Mouse (Mus musculus) kidney, adult 8-10 months (tissue): Measurements from ENCODE around the gene Cachd1.

Experiments used
- DNase-seq, 2 experiments: peaks; one replicate each; pipeline ENCODE4 v3.0.0; 2022

Gene Cachd1

DNA sequence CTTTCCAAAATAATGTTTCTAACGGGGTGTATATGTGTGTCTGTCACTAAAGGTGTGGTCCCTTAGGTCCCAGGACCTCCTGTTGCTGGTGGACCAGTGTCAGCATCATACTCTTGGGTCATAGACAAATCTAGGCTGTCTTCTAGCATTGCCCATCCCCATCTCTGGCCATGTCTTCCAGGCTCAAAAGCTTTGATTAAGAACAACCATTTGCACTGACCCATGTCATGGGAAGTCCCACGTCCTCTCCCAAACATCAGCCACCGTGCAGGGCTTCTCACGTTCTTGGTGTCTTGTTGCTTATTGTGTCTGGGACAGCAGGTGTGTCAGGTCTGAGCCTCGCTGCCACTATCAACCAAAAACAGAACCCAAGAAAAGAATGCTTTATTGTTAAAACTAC is 219.1 kb downstream of the Cachd1 start:
- DNase-seq = no peak

DNA sequence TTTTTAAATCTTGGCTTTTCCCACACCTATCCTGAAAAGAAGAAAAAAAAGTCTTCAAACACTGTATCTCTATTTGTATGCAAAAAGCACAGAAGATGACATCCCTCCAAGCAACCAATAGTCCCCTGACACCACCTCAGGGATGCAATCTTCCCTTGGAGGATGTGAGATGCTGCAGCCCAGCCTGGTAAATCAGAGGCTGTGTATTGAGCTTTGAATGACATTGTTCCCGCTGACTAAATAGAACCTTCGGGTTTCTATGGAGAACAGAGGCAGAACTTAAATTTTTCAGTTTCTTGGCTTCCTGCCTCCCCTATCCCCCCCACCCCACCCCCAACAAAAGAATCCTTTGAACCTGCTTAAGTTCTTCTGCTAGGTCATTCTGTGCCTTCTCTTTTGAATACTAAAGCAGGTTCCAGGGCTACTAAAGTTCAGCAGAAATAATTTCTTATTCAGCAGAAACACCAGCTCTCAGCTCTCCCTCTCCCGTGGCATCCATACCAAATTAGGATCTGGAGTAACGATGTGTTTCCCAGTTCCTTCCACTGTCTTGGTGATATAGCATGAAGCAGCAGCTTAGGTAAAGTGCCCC is 219.7 kb downstream of the Cachd1 start:
- no peak for DNase-seq

DNA sequence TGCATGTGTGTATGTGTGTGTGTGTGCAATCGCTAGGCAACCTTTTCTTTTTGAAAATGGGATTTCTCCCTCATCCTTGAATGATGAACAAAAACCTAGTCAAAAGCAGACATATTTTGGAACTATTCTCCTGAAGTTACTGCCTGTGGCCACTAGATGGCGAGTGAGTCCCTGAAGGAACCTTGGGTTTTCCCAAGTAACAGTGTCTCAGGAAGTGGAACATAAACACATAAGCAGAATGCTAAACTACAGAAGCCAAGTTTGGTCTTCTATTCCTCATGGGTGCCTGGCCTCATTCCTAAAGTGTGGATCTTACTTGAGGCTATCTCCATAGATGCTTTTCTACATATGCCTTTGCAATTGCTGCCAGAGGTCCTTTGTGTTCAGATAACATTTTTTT is 221.7 kb downstream of the Cachd1 start:
- DNase-seq = peak; percentile 11 to 36

DNA sequence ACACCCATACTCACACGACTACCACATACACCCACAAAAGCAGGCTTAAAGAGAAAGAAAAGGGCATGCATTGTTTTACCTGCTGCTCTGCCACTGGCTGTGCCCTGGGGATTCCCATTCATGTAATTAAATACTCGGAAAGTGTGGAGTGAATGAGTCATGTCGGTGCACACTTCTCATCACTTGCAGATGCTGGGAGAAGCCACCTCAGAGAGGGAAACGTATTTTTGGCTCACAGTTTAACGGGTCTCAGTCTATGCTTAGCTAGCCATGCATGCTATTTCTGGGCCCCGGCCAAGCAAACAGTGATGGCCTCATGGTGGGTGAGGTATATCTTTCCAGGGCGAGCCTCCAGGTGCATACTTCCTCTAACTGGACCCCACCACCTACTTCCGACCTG is 222.4 kb downstream of the Cachd1 start:
- no peak for DNase-seq

DNA sequence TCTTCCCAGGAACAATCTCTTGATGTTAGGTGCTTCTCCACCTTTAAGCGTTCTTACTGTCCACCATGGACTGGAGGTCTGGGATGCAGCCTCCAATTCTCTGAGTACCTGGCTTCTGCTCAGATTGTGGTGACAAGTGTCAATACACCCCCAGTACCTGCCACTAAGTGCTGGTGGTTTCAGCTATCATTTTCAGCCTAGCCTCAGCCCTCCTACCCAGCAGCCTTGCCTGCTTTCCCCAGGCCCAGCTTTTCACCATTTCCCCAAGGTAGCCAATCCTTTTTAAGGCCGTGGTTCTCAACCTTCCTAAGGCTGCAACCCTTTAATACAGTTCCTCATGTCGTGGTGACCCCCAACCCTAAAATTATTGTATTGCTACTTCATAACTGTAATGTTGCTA is 224.1 kb downstream of the Cachd1 start:
- no peak for DNase-seq

DNA sequence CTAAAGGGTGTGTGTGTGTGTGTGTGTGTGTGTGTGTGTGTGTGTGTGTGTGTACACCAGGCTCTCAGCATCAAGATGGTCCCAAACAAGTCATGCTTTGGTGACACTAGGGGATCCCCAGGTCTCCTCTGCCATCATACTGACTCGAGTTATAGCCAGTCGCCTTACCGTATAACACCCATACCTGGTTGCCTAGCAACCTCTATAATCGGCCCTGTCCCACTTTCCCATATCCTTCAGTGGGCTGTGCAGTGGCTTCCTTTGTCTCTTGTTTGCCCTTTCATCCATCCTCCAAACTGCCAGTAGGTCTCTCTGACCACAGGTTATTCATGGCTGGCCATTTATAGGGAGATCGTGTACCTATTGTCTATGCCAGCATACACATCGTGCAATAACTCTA is 224.6 kb downstream of the Cachd1 start:
- no peak for DNase-seq

DNA sequence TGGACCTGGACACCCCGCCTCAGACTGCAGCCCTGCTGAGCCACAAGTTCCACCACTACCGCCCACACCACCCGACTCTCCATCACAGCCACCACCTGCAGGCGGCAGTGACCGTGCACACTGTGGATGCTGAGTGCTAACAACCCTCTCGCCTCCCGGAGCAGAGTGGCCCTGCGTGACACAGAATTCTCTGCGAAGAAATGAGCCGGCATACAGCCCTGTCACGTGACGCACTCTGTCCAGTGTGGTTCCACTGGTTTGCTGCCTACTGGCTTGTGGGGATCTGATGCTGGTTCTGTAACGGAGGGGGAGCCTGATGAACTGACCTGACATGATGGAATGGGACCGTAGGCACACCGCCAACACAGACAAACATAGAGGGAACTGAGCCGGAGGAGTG is 226.5 kb downstream of the Cachd1 start:
- DNase-seq = no peak

DNA sequence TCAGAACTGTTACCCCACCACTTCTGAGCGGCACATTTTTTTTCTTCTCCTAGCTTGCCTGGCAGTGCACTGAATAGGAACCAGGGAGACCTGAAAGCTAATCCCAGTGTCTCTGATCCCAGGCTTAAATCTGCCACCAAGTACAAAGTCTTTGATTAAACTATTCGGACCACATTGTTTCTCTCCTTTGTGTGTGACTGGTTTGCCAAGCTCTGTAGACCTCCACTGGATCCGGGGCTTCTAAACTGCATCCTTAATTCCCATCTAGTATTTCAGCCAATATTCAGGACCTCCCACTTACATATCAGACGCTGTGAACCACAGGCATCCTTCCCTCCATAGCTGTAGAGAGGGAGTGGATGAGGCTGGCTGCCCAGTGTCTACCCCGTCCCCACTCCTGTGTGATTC is 231.9 kb downstream of the Cachd1 start:
- no peak for DNase-seq

DNA sequence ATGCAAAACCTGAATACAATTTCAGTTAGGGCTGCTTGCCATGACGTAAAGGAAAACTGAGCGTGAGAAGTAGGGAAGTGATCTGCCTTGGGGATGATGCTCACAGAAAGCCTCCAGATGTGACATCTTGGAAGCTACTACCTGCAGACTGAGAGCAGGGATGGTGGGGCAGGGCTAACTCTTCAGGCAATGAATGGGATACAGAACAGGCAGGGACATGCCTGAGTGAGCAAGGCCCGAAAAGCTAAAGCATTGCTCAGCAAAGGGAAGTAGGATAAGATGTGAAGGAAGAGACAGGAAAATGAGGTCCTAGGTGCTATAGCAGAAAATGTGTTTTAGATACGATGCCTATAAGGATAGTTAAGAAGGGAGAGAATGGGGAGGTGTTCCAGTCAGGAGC is 232.6 kb downstream of the Cachd1 start:
- no peak for DNase-seq

DNA sequence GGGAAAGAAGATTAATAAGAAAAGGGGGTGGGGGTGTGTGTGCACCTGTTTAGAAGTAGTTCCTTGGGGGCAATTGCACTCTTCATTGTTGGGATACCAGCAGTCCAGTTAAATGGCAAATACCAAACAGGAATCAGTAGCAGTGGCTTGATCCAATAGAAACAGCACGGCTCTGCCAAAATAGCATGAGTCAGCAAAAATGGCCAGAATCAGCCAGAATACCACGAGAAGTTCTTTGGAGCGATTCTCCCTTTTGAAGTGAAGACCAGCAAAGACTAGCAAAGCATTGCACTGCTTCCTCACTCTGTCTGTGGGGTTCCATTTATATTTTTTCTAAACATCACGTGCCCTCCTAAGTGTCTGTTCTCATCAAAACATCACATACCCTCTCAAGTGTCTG is 241.3 kb downstream of the Cachd1 start:
- DNase-seq = no peak

DNA sequence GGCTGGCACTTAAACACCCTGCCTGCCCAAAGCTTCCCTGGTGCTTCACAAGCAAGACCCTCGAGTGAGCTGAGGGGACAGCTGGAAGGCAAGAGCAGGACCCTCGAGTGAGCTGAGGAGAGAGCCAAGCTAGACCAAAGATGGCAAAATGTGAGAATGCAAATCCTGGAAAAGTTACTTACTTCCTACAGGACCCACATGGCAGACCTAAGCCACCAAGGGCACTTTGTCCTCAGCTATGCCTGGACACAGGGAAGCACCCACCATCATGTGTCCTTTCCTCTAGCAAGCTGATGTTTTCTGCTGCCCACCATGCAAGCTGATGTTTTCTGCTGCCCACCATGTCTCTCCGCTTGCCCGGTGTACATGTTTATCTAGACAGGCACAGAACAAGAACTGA is 244.1 kb downstream of the Cachd1 start, which contains the start of gene Gm10577:
TSS of gene Gm10577 (minus strand) at position 101 of the 400 bp plus-strand sequence.
- DNase-seq = no peak

DNA sequence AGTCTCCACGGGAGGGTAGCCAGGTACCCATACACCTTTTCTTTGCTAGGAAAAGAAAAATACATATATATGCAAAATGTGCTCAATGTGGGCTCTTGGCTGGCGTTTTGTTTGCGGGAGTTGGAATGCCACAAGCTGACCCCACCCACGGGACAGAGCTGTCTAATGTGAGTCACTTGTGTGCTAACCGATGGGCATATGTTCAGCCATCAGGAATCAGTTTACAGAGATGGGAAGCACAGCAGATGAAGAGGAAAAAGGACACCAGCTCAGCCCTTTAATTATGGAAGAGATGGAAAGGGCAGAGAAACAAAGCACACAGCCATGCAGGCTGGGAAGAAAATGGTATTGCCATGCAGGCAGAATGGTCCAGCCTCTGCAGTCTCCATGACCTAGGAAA is 250.1 kb downstream of the Cachd1 start:
- no peak for DNase-seq

DNA sequence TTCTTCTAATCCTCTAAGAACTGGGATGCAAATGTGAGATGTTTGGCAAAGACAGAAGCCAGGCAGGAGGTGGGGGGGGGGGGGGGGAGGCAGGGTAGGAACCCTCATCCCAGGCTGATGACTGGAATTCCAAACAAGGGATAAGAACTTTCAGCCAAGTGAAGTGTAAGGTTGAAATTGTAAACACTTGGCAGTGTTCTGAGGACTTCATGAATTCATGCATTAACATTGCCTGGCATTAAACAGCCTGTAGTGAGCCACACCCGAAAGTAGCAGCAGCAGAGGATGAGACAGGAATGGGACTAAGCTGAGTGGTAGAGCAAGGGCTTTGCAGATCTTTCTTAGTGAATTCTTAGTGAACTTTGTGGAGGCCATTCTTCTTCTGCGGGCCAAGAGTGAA is 250.5 kb downstream of the Cachd1 start:
- no peak for DNase-seq

DNA sequence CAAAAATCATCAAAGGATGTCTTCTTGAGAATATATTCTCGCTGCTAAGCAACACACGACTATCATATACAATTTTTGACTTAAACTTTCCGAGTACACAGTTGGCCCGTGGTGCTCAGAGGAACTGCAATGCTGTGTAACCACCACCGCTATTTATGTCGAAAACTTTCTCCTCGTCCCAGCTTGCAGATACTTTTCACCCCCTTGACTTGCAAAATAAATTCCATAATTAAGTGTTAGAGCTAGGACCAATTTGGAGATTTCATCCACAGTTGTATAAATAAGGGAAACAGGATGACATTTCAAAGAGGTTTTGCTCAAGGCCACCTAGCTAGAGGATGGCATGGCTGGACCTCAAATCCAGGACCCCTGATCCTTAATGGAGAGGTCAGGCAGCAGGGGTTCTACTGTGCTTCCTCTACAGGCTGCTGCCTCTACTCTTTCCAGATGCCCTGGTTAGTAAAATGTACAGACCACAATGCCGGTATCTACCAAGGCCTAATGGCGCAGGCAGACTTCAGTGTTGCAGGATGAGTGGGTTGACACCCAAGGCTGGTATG is 251.5 kb downstream of the Cachd1 start:
- no peak for DNase-seq

DNA sequence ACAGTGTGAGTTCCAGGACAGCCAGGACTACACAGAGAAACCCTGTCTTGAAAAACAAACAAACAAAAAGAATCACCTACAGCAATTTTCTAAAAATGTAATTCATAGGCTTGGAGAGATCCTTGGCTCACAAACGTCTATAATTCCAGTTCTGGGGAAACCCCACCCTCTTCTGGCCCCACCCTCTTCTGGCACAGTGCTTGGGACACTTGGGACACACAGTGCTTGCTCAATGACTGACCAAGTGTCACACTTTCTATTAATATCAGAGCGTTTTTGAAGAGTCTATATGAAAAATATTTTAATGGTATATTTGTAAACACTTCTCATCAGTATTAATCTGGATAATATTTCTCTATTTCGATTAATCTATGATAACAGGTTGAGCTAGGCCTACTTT is 256.6 kb downstream of the Cachd1 start:
- no peak for DNase-seq

DNA sequence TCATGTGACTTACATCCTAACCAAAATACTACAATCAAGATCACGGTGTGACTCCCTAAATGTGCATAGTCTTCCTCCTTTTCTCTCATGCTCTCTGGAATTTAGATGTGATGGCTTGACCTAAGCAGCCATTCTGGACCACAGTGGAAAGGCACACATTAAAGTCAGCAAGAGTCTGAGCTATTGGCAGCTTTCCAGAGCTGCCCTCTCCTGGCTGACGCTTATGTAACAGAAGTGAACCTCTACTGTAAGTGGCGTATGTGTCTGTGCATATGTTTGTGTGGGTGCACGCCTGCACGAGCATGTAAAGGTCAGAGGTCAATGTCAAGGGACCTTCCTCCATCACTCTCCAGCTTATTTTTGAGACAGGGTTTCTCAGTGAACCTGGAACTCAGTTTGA is 258.7 kb downstream of the Cachd1 start:
- DNase-seq = no peak

DNA sequence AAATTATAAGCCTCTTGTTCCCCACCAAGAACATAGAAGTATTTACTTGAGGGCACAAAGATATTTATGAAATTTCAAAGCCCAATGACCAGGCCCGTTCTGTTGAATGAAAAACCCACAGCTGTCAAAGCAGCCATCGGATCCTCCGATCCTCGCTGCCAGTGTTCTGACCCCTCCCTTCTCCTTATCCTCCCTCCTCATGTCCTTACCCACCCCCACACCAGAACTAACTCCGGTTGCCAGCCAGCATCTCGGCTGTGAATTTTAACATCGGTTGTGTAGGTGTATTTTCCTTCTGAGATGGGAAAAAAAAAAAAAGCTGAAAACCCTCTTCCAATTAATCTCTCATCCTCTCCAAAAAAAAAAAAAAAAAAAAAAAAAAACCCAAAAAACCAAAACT is 260.7 kb downstream of the Cachd1 start:
- DNase-seq = no peak

DNA sequence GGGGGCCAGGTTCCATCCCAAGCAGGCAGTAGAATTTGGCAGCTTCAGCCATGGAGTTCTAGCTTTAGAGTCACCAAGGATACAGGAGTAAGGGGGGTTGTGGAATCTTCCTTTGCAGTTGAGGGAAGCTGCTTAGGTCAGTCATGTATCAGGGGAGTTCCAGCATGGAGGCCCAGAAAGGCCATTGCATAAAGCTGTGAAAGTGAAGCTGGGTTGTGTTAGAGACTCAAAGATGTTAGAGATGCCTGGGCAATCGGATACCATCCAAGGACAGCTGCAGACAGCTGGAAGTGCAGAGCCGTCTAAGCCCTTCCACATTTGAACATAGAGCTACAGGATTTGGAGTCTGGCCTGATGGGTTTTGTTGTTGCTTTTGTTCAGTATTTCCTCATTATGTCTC is 267.2 kb downstream of the Cachd1 start:
- no peak for DNase-seq

DNA sequence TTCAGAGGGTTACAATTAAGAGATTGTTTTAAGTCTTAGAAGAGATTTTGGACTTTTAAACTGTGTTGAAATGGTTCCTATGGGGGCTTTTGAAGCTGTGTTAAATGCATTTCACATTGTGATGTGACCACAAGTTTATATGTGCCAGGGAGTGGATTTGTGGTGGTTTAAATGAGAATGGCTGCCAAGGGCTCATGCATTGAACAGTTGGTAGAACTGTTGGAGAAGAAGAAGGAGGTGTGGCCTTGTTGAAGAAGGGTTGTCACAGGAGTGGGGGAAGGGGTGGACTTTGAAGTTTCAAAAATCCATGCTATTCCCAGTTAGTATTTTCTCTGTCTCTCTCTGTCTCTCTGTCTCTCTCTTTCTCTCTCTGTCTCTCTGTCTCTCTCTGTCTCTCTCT is 267.7 kb downstream of the Cachd1 start:
- no peak for DNase-seq

DNA sequence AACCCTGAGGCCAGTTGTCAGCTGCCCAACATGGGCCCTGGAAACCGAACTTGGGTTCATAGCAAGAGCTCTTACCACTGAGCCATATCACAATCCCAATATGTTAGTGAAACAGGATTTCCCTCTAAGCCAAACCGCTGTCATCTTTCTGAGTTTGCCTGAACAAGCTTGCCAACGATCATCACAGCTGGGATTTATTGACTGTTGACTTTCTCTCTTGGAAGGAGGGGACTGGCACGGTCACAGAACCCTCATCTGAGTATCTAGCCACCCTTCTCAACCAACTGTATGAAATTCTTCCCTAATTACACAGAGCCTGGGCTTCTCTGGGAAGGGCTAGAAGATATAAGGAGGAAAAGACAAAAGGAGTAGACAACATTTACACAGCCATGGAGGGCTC is 270.1 kb downstream of the Cachd1 start:
- DNase-seq = no peak

DNA sequence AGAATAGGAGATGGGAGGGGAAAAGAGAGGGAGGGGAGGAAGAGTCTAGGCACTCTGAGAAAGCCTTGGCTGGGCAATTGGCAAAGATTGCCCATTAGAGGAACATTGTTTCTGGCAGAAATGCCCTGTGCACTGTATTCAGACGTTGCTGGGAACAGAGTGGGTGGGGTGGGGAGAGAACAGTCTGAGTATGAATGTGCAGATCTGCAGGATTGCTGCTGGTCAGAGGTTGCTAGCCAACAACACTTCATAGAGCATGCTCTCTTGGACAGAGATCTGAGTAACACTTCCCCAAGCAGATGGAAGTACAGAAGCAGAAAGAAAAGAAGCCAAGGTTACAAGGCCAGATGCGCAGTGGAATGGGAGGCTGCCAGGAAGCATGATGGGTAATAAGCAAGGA is 285.7 kb downstream of the Cachd1 start:
- DNase-seq = no peak

DNA sequence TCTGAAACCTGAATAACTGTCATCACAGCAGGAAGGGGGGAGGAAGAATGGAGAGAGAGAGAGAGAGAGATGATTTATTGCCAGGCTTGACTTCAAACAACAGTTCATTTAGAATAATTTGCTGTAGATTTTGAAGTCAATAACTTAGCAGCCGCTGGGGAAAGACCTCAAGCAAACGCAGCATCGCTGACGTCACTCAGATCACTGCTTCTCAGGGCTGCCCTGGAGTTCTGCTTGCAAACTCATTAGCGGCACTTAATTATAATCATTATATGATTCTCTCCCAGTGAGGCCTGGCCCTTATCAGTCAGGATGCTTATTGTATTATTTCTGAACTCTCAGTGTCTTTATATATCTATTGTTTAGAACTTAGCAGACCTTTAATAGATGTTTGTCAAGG is 289.9 kb downstream of the Cachd1 start:
- DNase-seq = no peak

DNA sequence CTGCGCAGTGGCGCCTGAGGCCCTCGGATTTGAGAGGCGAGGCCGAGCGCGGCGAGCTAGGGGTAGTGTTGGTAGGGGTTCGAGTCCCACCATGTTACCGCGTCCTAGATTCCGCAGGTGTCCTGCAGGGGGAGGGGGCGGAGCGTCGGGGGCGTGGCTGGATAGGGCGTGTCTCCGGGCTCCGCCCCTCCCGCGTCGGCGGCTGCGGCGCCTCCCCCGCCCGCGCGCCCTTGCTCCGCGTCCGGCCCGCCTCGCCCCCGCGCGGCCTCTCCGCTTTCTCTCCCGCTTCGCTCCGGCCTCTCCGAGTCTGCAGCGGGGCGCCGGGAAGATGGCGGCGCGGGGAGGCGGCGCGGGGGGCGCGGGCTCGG is 292.3 kb downstream of the Cachd1 start, which contains the start of gene Raver2:
TSS of gene Raver2 (plus strand) at position 198 of the 368 bp plus-strand sequence.
- peak; percentile 20 to 31 for DNase-seq

DNA sequence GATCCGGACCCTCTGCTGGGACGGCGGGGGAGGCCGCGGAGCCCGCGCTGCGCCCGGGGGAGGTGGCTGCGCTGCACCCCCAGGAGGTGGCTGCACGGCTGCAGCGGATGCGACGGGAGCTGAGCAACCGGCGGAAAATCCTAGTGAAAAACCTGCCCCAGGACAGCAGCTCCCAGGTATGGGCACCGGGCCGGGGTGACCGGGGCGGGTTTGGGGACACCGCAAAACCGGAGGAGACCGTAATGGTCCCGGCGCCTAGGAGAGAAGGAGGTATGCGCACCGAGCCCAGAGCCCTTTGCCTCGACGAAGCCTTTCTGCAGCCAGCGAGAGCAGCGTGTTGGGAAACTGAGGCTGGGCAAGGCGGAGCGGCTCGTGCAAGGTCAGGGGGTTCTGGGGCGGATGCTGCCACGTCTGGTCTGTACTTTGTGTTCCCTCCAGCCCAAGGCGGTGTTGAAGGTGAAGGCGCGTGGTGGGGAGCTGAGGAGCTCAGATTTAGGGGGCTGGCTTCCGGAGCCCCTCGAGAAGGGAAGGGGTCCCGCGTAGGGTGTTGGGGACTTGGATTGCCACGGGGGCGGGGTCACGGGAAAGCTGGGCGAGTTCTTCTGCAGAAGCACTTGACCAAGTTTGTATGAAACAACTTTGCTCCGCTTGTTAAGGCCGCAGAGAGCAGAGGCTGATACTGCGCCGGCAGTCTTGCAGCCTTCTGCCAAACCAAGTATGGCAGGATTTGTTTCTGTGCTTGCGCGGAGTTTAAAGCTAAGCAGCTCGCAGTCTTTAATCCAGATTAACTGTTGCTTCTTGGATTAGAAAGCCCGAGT is 292.9 kb downstream of the Cachd1 start:
- DNase-seq = peak in 1 of 2 experiments; percentile 12
